Mouse (Mus musculus) midbrain, postnatal 0 days (tissue): ENCODE measurements around the gene Batf2. TPM values are rescaled to one million over a fixed set of nuclear protein-coding genes. Genes with fewer than 3 reads are reported as not detected.
"Not testable (repeated sequence)": the region's sequence is repeated elsewhere in the genome, so short reads cannot be mapped to it uniquely, and the experiment has no call there.

Experiments used
- ATAC-seq: fragments of 200-750 bp; cut with Nextera tagmentation; 2 replicates; pipeline ENCODE4 v1.8.0; 2017; ENCODE audit warnings: moderate number of reproducible peaks, mild to moderate bottlenecking, moderate TSS enrichment, moderate library complexity; ENCODE audit not compliant: low FRiP score
- DNase-seq: peaks from one replicate; pipeline ENCODE4 v3.0.0-alpha.2; 2015; ENCODE audit warnings: low spot score
- H3K27ac ChIP-seq: fragments of 300-500 bp; sonication (generic); 2 replicates; pipeline ENCODE4 v1.5.1; 2014; ENCODE audit warnings: low read depth, mild to moderate bottlenecking, low read length, mixed read lengths
- H3K27me3 ChIP-seq: fragments of 300-500 bp; sonication (generic); 2 replicates; pipeline ENCODE4 v1.6.1; 2014; ENCODE audit warnings: low read length, control low read depth, mixed read lengths; ENCODE audit not compliant: insufficient read depth
- H3K36me3 ChIP-seq: fragments of 300-500 bp; sonication (generic); 2 replicates; pipeline ENCODE4 v1.6.1; 2014; ENCODE audit warnings: low read length, control low read depth, mixed read lengths; ENCODE audit not compliant: insufficient read depth
- H3K4me1 ChIP-seq: fragments of 300-500 bp; sonication (generic); 2 replicates; pipeline ENCODE4 v1.6.1; 2014; ENCODE audit warnings: mild to moderate bottlenecking, control low read depth, antibody characterized with exemption, low read length, mixed read lengths; ENCODE audit not compliant: insufficient read depth
- H3K4me2 ChIP-seq: fragments of 300-500 bp; sonication (generic); 2 replicates; pipeline ENCODE4 v1.6.1; 2014; ENCODE audit warnings: low read depth, mild to moderate bottlenecking, low read length, mixed read lengths; ENCODE audit not compliant: poor library complexity, severe bottlenecking
- H3K4me3 ChIP-seq: fragments of 300-500 bp; sonication (generic); 2 replicates; pipeline ENCODE4 v1.5.1; 2014; ENCODE audit warnings: low read depth, mild to moderate bottlenecking, low read length, moderate library complexity
- H3K9ac ChIP-seq: fragments of 300-500 bp; sonication (generic); replicated peaks from 2 replicates; pipeline ENCODE4 v1.6.1; 2014; ENCODE audit warnings: mild to moderate bottlenecking, low read length, moderate library complexity, mixed read lengths; ENCODE audit not compliant: poor library complexity, severe bottlenecking
- H3K9me3 ChIP-seq: fragments of 300-500 bp; sonication (generic); 2 replicates; pipeline ENCODE4 v1.6.1; 2016; ENCODE audit warnings: low read length, control low read depth
- CTCF ChIP-seq: IDR thresholded peaks from 2 replicates; pipeline ENCODE4 v1.5.1; 2016; ENCODE audit warnings: antibody characterized with exemption, mild to moderate bottlenecking
- WGBS: fragments of 180-500 bp; shearing (Covaris S2); extraction: QIAGEN DNeasy Blood & Tissue Kit; methylation state at CpG from one replicate; pipeline ENCODE4 v1.1.7; 2014; 5-methylcytosine and 5-hydroxymethylcytosine counted together
- polyA plus RNA-seq: library from polyadenylated mRNA; unstranded; fragments of >200 nt; fragmentation: Nextera tagmentation; extraction: Ambion mirVana; gene quantifications from 2 replicates; pipeline ENCODE4 v1.2.1, GENCODE M21; 2015
- total RNA-seq: library from RNA; depleted of rRNA; stranded (reverse); fragments of >200 nt; gene quantifications from 2 replicates; pipeline ENCODE4 v1.2.3, GENCODE M21; 2014

Gene Batf2
- total and polyA plus RNA-seq, 2 experiments from 2014 or later: not detected

DNA sequence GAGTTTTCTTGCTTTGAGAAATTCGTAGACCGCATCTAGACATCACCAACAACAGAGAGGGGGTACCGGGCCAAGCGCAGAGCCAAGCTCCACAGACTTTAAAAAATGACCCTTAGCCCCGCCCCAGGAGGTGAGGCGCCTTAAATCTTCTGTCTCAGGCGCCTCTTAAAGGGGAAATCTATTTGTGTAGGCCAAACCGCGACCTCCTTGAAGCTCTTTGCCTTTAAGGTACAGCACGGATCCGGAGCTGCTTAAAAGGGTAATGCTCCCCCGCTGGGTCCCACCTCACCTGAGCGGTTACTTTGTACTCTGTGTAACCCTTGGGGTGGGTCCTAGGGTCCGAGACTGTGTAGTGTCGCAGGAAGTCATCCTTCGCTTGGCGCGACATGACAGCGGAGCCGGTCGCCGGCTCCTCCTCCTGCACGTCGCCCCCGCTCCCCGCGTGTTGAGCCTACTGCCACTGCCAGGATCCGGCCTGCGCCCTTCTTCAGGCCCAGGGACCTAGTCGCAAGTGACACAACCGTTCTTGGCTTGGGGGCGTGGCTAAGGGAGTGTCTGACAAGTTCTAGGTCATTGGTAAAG, 12.9 kb upstream of the Batf2 start, which contains the start of gene Snx15:
TSS of gene Snx15 (minus strand) at position 545 of the 582 bp plus-strand sequence.
- peak within 1 kb of the TSS; percentile 93 for H3K27ac ChIP-seq
- H3K4me3 ChIP-seq: peak within 1 kb of the TSS; percentile 50
- TF ChIP-seq CTCF: peak; percentile 27
- ATAC-seq (peak; percentile 94), DNase-seq (peak; percentile 97)
- H3K4me1 ChIP-seq: no peaks in the 10 kb centered on the region
- peak within 1 kb of the TSS; percentile 51 for H3K4me2 ChIP-seq
- H3K9me3 ChIP-seq: no peaks in the 10 kb centered on the region
- H3K9ac ChIP-seq: peak within 1 kb of the TSS; percentile 57
- no peaks in the 10 kb centered on the region for H3K27me3 ChIP-seq
- H3K36me3 ChIP-seq: no peaks in the 10 kb centered on the region
- under 1% methylated on average over 32 of the region's 32 CpGs for WGBS

DNA sequence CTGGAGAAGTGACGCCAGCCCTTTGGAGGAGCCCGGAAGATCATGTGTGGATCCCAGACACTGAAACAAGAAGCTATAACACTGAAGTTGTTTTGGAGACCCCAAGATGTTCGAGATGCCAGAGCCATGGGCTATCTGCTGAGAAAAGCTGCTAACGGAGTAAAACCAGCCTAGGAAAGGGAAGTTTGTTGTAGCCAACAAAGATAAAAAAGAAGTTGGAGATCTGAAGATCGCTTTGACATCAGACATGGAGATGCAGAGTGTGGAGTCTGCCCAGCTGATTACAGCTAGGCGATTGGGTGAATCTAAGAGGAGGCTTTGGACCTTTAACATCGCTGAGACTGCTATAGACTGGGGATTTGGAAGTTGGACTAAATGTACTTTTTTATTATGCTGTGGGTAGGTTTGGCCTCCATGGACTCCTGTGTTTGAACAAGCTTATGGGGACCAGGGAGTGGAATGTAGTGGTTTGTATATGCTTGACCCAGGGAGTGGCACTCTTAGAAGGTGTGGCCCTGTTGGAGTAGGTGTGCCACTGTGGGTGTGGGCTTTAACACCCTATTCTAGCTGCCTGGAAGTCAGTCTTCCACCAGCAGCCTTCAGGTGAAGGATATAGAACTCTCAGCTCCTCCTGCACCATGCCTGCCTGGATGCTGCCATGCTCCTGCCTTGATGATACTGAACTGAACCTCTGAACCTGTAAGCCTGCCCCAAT, 10.2 kb upstream of the Batf2 start:
- not testable (repeated sequence) for H3K27ac ChIP-seq, H3K4me1 ChIP-seq, H3K27me3 ChIP-seq, ATAC-seq, DNase-seq, H3K9ac ChIP-seq, H3K4me3 ChIP-seq, H3K9me3 ChIP-seq, H3K4me2 ChIP-seq
- H3K36me3 ChIP-seq: peaks cover 15% of the 10 kb centered on the region
- WGBS: 76% methylated on average over 7 of the region's 7 CpGs

DNA sequence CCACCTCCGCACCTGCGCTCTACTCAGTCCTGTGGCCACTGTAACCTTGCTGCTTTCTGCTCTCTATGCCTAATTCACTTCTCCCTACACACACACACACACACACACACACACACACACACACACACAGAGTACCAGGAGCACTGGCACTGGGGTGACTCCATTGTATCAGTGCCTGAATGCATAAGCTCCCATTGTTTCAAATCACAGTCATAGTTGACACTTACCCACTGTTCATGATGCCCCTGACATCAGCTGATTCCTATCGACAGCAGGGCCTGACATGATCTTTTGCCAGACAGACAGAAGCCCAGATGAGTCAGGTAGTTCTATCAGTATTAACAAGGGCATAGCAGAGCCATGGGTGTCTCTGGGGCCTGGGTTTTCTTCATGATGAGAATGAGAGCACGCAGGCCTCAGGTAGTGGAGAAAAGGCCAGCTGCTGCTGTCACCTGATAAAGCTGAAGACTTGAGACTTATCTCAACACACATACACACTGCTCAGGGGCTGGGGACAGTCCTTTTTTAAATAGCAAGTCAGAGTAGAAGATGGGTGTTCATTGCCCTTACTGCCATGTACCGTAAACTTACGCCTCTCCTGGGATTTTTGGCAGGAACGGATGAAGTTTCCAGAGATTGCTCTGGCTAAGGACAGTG, 8.5 kb upstream of the Batf2 start:
- ATAC-seq: no peak
- WGBS: 80% methylated on average over 7 of the region's 7 CpGs
- no peaks in the 10 kb centered on the region for H3K9me3 ChIP-seq
- no peaks in the 10 kb centered on the region for H3K4me1 ChIP-seq
- no peak overlapping the region for H3K4me3 ChIP-seq
- DNase-seq: no peak
- TF ChIP-seq CTCF: no peak
- no peak overlapping the region for H3K4me2 ChIP-seq
- H3K27me3 ChIP-seq: no peaks in the 10 kb centered on the region
- no peak overlapping the region for H3K27ac ChIP-seq
- H3K36me3 ChIP-seq: peaks cover 26% of the 10 kb centered on the region
- H3K9ac ChIP-seq: no peak overlapping the region

DNA sequence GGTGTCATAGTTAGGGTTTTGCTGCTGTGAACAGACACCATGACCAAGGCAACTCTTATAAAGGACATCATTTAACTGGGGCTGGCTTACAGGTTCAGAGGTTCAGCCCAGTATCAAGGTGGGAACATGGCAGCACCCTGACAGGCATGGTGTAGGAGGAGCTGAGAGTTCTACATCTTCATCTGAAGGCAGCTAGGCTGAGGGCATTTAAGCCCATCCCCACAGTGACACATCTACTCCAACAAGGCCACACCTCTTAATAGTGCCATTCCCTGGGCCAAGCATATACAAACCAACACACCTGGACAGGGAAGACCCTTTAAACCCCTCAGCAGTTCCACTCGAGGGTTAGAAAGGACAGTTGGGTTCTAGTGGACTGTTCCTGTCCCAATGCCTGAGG, 7.6 kb upstream of the Batf2 start:
- H3K9me3 ChIP-seq, H3K27me3 ChIP-seq, H3K4me2 ChIP-seq, H3K27ac ChIP-seq, H3K4me1 ChIP-seq, ATAC-seq, DNase-seq, H3K4me3 ChIP-seq, H3K9ac ChIP-seq: not testable (repeated sequence)
- 55% methylated on average over 1 of the region's 1 CpGs for WGBS
- peaks cover 31% of the 10 kb centered on the region for H3K36me3 ChIP-seq

DNA sequence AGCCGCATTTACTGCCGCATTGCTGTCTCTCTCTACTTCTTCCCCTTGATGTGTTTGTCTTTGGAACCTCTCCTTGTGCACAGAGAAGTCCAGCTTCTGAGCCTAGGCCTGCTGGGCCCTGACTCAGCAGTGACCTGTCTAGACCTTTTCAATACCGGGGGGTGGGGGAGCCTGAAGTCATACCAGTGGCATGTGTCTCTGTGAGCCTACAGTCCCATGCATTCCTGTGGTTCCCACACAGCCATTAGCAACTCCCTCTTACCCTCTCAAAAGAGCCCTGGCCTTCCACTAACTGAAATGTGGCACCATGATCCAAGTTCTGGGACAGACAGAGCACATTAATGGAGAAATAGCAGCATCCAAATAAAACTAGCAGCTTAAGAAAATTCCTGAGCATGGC, 4.4 kb upstream of the Batf2 start:
- 89% methylated on average over 3 of the region's 3 CpGs for WGBS
- Histone ChIP-seq H3K27me3 (no peaks in the 10 kb centered on the region), H3K4me3 (no peak overlapping the region), H3K9me3 (no peaks in the 10 kb centered on the region), H3K27ac (no peak overlapping the region), H3K9ac (no peak overlapping the region), H3K4me2 (no peak overlapping the region), H3K4me1 (peaks cover 10% of the 10 kb centered on the region), H3K36me3 (peaks cover 31% of the 10 kb centered on the region)
- no peak for TF ChIP-seq CTCF
- no peak for DNase-seq
- ATAC-seq: no peak

DNA sequence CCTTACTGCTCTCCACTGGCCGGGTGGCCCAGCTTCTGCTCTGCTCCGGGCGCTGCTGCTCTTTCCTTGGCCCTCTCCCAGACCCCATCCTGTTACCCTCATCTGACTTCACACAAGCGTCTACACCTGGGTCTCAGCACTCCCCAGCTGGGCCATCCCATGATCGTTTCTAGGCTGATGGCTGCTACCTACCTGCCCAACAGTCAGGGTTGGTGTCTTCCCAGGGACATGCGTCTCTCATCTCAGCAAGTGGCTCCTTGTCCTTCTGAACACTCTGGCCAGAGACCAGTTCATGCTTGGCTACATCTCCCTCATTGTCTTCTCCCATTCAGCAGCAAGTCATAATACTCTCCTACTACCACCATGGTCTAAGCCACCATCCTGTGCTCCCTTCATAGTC, 1.1 kb upstream of the Batf2 start:
- H3K9me3 ChIP-seq: no peaks in the 10 kb centered on the region
- WGBS: 92% methylated on average over 6 of the region's 6 CpGs

More for the DNA sequence above, 1.1 kb upstream of the Batf2 start:
- TF ChIP-seq CTCF: no peak
- DNase-seq (no peak), ATAC-seq (no peak)
- H3K4me3 ChIP-seq: peak overlapping the region; percentile 54
- no peaks in the 10 kb centered on the region for H3K27me3 ChIP-seq
- H3K36me3 ChIP-seq: peaks cover 24% of the 10 kb centered on the region
- peak overlapping the region; percentile 75; the same call in 1 of the 2 replicates for H3K9ac ChIP-seq
- peak overlapping the region; percentile 96 for H3K27ac ChIP-seq
- peaks cover 10% of the 10 kb centered on the region for H3K4me1 ChIP-seq
- H3K4me2 ChIP-seq: peak overlapping the region; percentile 55
